Comparison of ENCODE assay signal across 28 mouse cellular contexts in the genomic region with DNA sequence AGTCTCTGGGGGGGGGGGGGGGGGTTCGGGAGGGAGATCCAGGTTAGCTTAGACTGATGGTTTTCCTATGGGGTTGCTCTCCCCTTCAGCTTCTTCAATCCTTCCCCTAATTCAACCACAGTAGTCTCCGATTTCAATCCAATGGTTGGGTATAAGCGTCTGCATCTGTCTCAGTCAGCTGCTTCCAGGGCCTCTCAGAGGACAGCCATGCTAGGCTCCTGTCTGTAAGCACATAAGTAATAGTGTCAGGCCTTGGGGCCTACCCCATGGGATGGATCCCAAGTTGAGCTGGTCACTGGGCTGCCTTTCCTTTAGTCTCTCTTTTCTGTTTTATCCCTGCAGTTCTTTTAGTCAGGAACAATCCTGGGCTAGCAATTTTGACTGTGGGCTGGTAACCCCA.
"Had no signal": no experiment of that assay in that cellular context is flagged by ENCODE, and none has a peak within 500 bp of the region (broad histone marks: within the 10 kb centered on the region; RNA-seq: fewer than 3 reads in every experiment).

No protein-coding gene starts in this region.

- H3K4me3 ChIP-seq: embryonic facial prominence, embryonic 12.5 days; embryonic facial prominence, embryonic 13.5 days; erythroblast, embryonic 14.5 days; forebrain, embryonic 10.5 days; forebrain, embryonic 12.5 days; forebrain, embryonic 13.5 days; forebrain, embryonic 15.5 days; gastrocnemius, adult 2 months; heart, adult 2 months; heart, embryonic 10.5 days; heart, embryonic 12.5 days had no signal

- H3K27me3 ChIP-seq: embryonic facial prominence, embryonic 12.5 days; embryonic facial prominence, embryonic 13.5 days; forebrain, embryonic 12.5 days; forebrain, embryonic 13.5 days; forebrain, embryonic 15.5 days; heart, embryonic 12.5 days had no signal

- DNase-seq: cerebellum, adult 2 months; cerebellum, adult 8-10 months; cerebellum, adult 9-10 months; cerebellum, adult 9-11 months; cerebellum, postnatal 10 days; cerebellum, postnatal 14 days; cerebellum, postnatal 25 days; cerebellum, postnatal 36 days; embryo, embryonic 11 days; forebrain, postnatal 0 days; gastrocnemius, adult 2 months; gastrocnemius, postnatal 10 days; gastrocnemius, postnatal 14 days; gastrocnemius, postnatal 25 days; gastrocnemius, postnatal 36 days; heart, adult 2 months had no signal

- H3K4me1 ChIP-seq: embryonic facial prominence, embryonic 12.5 days; embryonic facial prominence, embryonic 13.5 days; forebrain, embryonic 10.5 days; forebrain, embryonic 12.5 days; forebrain, embryonic 13.5 days; heart, embryonic 10.5 days; heart, embryonic 12.5 days had no signal

- ATAC-seq: forebrain, embryonic 13.5 days; forebrain, embryonic 14.5 days; forebrain, embryonic 15.5 days; forebrain, embryonic 16.5 days; forebrain, postnatal 0 days had no signal

- H3K9me3 ChIP-seq: embryonic facial prominence, embryonic 12.5 days; embryonic facial prominence, embryonic 13.5 days; forebrain, embryonic 10.5 days; forebrain, embryonic 12.5 days; forebrain, embryonic 13.5 days; forebrain, embryonic 15.5 days; heart, embryonic 10.5 days; heart, embryonic 12.5 days had no signal

- H3K4me2 ChIP-seq: embryonic facial prominence, embryonic 12.5 days; embryonic facial prominence, embryonic 13.5 days; forebrain, embryonic 12.5 days; forebrain, embryonic 13.5 days; forebrain, embryonic 15.5 days; heart, embryonic 11.5 days; heart, embryonic 12.5 days had no signal

- H3K36me3 ChIP-seq: embryonic facial prominence, embryonic 12.5 days; embryonic facial prominence, embryonic 13.5 days; forebrain, embryonic 10.5 days; forebrain, embryonic 12.5 days; forebrain, embryonic 15.5 days; heart, embryonic 10.5 days; heart, embryonic 12.5 days had no signal

- H3K9ac ChIP-seq: embryonic facial prominence, embryonic 12.5 days; embryonic facial prominence, embryonic 13.5 days; forebrain, embryonic 12.5 days; forebrain, embryonic 13.5 days; forebrain, embryonic 15.5 days; forebrain, postnatal 0 days; heart, embryonic 12.5 days had no signal

- H3K27ac ChIP-seq: embryonic facial prominence, embryonic 12.5 days; embryonic facial prominence, embryonic 13.5 days; forebrain, embryonic 10.5 days; forebrain, embryonic 12.5 days; forebrain, embryonic 13.5 days; forebrain, embryonic 15.5 days; gastrocnemius, adult 2 months; heart, adult 2 months; heart, embryonic 10.5 days had no signal
